Mouse (Mus musculus): ENCODE measurements around the gene Dcp1b. TPM values are rescaled to one million over a fixed set of nuclear protein-coding genes. Genes with fewer than 3 reads are reported as not detected.

The Dcp1b gene
- polyA plus RNA-seq, 1 experiment from 2014 or later: 15.6 TPM

GRCm38 (mm10) chr6:119187631-119188030, 12.6 kb downstream of the Dcp1b start:
- no peak overlapping the region for H3K9ac ChIP-seq (replicated peaks; ENCODE audit: low read length)
- H3K27me3 ChIP-seq (ENCODE audit: control insufficient read depth, insufficient read depth, low read length): no peaks in the 10 kb centered on the region
- no peak for ATAC-seq (ENCODE audit: low FRiP score, low TSS enrichment)
- peak; percentile 31 for DNase-seq
- H3K4me3 ChIP-seq (replicated peaks; ENCODE audit: low read depth, low read length): no peak overlapping the region
- peaks cover 47% of the 10 kb centered on the region for H3K36me3 ChIP-seq (ENCODE audit: control insufficient read depth, insufficient read depth, low read length)
- WGBS: 72% methylated on average over 6 of the region's 6 CpGs
- no peaks in the 10 kb centered on the region for H3K9me3 ChIP-seq (ENCODE audit: control insufficient read depth, low read length)
- no peaks in the 10 kb centered on the region for H3K4me1 ChIP-seq (ENCODE audit: control insufficient read depth, insufficient read depth, low read length)
- H3K27ac ChIP-seq (replicated peaks; ENCODE audit: low read depth, low read length): no peak overlapping the region
- no peak overlapping the region for H3K4me2 ChIP-seq (ENCODE audit: low read length)

- no peaks in the 10 kb centered on the region for H3K4me1 ChIP-seq (ENCODE audit: control insufficient read depth, insufficient read depth, low read length)
- no peak overlapping the region for H3K4me2 ChIP-seq (ENCODE audit: low read length)
- H3K9me3 ChIP-seq (ENCODE audit: control insufficient read depth, low read length): no peaks in the 10 kb centered on the region
- ATAC-seq (ENCODE audit: low FRiP score, low TSS enrichment) (no peak), DNase-seq (no peak)
- no peaks in the 10 kb centered on the region for H3K27me3 ChIP-seq (ENCODE audit: control insufficient read depth, insufficient read depth, low read length)
- H3K27ac ChIP-seq (replicated peaks; ENCODE audit: low read depth, low read length): no peak overlapping the region
- 96% methylated on average over 4 of the region's 4 CpGs for WGBS
- H3K36me3 ChIP-seq (ENCODE audit: control insufficient read depth, insufficient read depth, low read length): peaks cover 56% of the 10 kb centered on the region
- H3K4me3 ChIP-seq (replicated peaks; ENCODE audit: low read depth, low read length): no peak overlapping the region
- H3K9ac ChIP-seq (replicated peaks; ENCODE audit: low read length): no peak overlapping the region
These were observed 16.4 kb downstream of the Dcp1b start for GRCm38 (mm10) chr6:119191478-119191877.

GRCm38 (mm10) chr6:119193571-119194154, 18.6 kb downstream of the Dcp1b start:
- no peak overlapping the region for H3K4me3 ChIP-seq (replicated peaks; ENCODE audit: low read depth, low read length)
- no peak overlapping the region for H3K27ac ChIP-seq (replicated peaks; ENCODE audit: low read depth, low read length)
- H3K36me3 ChIP-seq (ENCODE audit: control insufficient read depth, insufficient read depth, low read length): peaks cover 56% of the 10 kb centered on the region
- no peak for DNase-seq
- WGBS: 94% methylated on average over 15 of the region's 15 CpGs
- no peak for ATAC-seq (ENCODE audit: low FRiP score, low TSS enrichment)
- no peak overlapping the region for H3K4me2 ChIP-seq (ENCODE audit: low read length)
- H3K27me3 ChIP-seq (ENCODE audit: control insufficient read depth, insufficient read depth, low read length): no peaks in the 10 kb centered on the region
- H3K9me3 ChIP-seq (ENCODE audit: control insufficient read depth, low read length): no peaks in the 10 kb centered on the region
- H3K9ac ChIP-seq (replicated peaks; ENCODE audit: low read length): no peak overlapping the region
- H3K4me1 ChIP-seq (ENCODE audit: control insufficient read depth, insufficient read depth, low read length): peaks cover 4% of the 10 kb centered on the region

- Histone ChIP-seq H3K36me3 (ENCODE audit: control insufficient read depth, insufficient read depth, low read length) (peaks cover 51% of the 10 kb centered on the region), H3K9ac (replicated peaks; ENCODE audit: low read length) (no peak overlapping the region), H3K27me3 (ENCODE audit: control insufficient read depth, insufficient read depth, low read length) (no peaks in the 10 kb centered on the region), H3K27ac (replicated peaks; ENCODE audit: low read depth, low read length) (no peak overlapping the region), H3K4me1 (ENCODE audit: control insufficient read depth, insufficient read depth, low read length) (peaks cover 9% of the 10 kb centered on the region), H3K4me2 (ENCODE audit: low read length) (no peak overlapping the region), H3K4me3 (replicated peaks; ENCODE audit: low read depth, low read length) (no peak overlapping the region), H3K9me3 (ENCODE audit: control insufficient read depth, low read length) (no peaks in the 10 kb centered on the region)
- no peak for ATAC-seq (ENCODE audit: low FRiP score, low TSS enrichment)
- WGBS: 91% methylated on average over 9 of the region's 9 CpGs
- no peak for DNase-seq
These were observed 19.1 kb downstream of the Dcp1b start for GRCm38 (mm10) chr6:119194161-119194560.

GRCm38 (mm10) chr6:119194601-119195000, 19.5 kb downstream of the Dcp1b start:
- Histone ChIP-seq H3K27me3 (ENCODE audit: control insufficient read depth, insufficient read depth, low read length) (no peaks in the 10 kb centered on the region), H3K4me2 (ENCODE audit: low read length) (no peak overlapping the region), H3K9ac (replicated peaks; ENCODE audit: low read length) (no peak overlapping the region), H3K36me3 (ENCODE audit: control insufficient read depth, insufficient read depth, low read length) (peaks cover 47% of the 10 kb centered on the region), H3K4me1 (ENCODE audit: control insufficient read depth, insufficient read depth, low read length) (peaks cover 12% of the 10 kb centered on the region), H3K27ac (replicated peaks; ENCODE audit: low read depth, low read length) (no peak overlapping the region), H3K9me3 (ENCODE audit: control insufficient read depth, low read length) (no peaks in the 10 kb centered on the region), H3K4me3 (replicated peaks; ENCODE audit: low read depth, low read length) (no peak overlapping the region)
- DNase-seq (no peak), ATAC-seq (ENCODE audit: low FRiP score, low TSS enrichment) (no peak)
- WGBS: 95% methylated on average over 7 of the region's 7 CpGs

GRCm38 (mm10) chr6:119196382-119197305, 21.6 kb downstream of the Dcp1b start, which contains the start of gene Cacna1c:
Gene Cacna1c, minus strand, starts transcription at chr6:119196418.
- H3K9me3 ChIP-seq (ENCODE audit: control insufficient read depth, low read length): no peaks in the 10 kb centered on the region
- WGBS: 80% methylated on average over 17 of the region's 17 CpGs
- peaks cover 12% of the 10 kb centered on the region for H3K4me1 ChIP-seq (ENCODE audit: control insufficient read depth, insufficient read depth, low read length)
- H3K36me3 ChIP-seq (ENCODE audit: control insufficient read depth, insufficient read depth, low read length): peaks cover 39% of the 10 kb centered on the region
- no peak within 1 kb of the TSS for H3K4me2 ChIP-seq (ENCODE audit: low read length)
- no peak within 1 kb of the TSS for H3K27ac ChIP-seq (replicated peaks; ENCODE audit: low read depth, low read length)
- no peak within 1 kb of the TSS for H3K9ac ChIP-seq (replicated peaks; ENCODE audit: low read length)
- H3K27me3 ChIP-seq (ENCODE audit: control insufficient read depth, insufficient read depth, low read length): no peaks in the 10 kb centered on the region
- peak; percentile 24 for DNase-seq
- no peak for ATAC-seq (ENCODE audit: low FRiP score, low TSS enrichment)
- H3K4me3 ChIP-seq (replicated peaks; ENCODE audit: low read depth, low read length): no peak within 1 kb of the TSS

- 19% methylated on average over 15 of the region's 15 CpGs for WGBS
- peak; percentile 60; the same call in 1 of the 2 replicates for ATAC-seq (ENCODE audit: low FRiP score, low TSS enrichment)
- peaks cover 32% of the 10 kb centered on the region for H3K36me3 ChIP-seq (ENCODE audit: control insufficient read depth, insufficient read depth, low read length)
- 0 out of 2 replicates have a peak overlapping the region, but pooled peaks have one; percentile 20 for H3K9ac ChIP-seq (replicated peaks; ENCODE audit: low read length)
- H3K4me2 ChIP-seq (ENCODE audit: low read length): no peak overlapping the region
- H3K27me3 ChIP-seq (ENCODE audit: control insufficient read depth, insufficient read depth, low read length): no peaks in the 10 kb centered on the region
- H3K4me3 ChIP-seq (replicated peaks; ENCODE audit: low read depth, low read length): no peak overlapping the region
- DNase-seq: peak; percentile 53
- peaks cover 12% of the 10 kb centered on the region for H3K4me1 ChIP-seq (ENCODE audit: control insufficient read depth, insufficient read depth, low read length)
- H3K27ac ChIP-seq (replicated peaks; ENCODE audit: low read depth, low read length): peak overlapping the region; percentile 32
- no peaks in the 10 kb centered on the region for H3K9me3 ChIP-seq (ENCODE audit: control insufficient read depth, low read length)
These were observed 23.7 kb downstream of the Dcp1b start for GRCm38 (mm10) chr6:119198534-119199273.

GRCm38 (mm10) chr6:119199274-119199879, 24.3 kb downstream of the Dcp1b start:
- no peak overlapping the region for H3K4me3 ChIP-seq (replicated peaks; ENCODE audit: low read depth, low read length)
- no peaks in the 10 kb centered on the region for H3K9me3 ChIP-seq (ENCODE audit: control insufficient read depth, low read length)
- H3K27ac ChIP-seq (replicated peaks; ENCODE audit: low read depth, low read length): peak overlapping the region; percentile 32; the same call in 1 of the 2 replicates
- no peak overlapping the region for H3K9ac ChIP-seq (replicated peaks; ENCODE audit: low read length)
- ATAC-seq (ENCODE audit: low FRiP score, low TSS enrichment) (peak; percentile 17; the same call in 1 of the 2 replicates), DNase-seq (no peak)
- H3K36me3 ChIP-seq (ENCODE audit: control insufficient read depth, insufficient read depth, low read length): peaks cover 30% of the 10 kb centered on the region
- peaks cover 12% of the 10 kb centered on the region for H3K4me1 ChIP-seq (ENCODE audit: control insufficient read depth, insufficient read depth, low read length)
- 0 out of 2 replicates have a peak overlapping the region, but pooled peaks have one; percentile 3 for H3K4me2 ChIP-seq (ENCODE audit: low read length)
- WGBS: 24% methylated on average over 8 of the region's 8 CpGs
- H3K27me3 ChIP-seq (ENCODE audit: control insufficient read depth, insufficient read depth, low read length): no peaks in the 10 kb centered on the region

Data from midbrain, embryonic 14.5 days (tissue).